Mouse (Mus musculus) forebrain, embryonic 14.5 days (tissue): Measurements from ENCODE around the gene Zfp672. TPM values are rescaled to one million over a fixed set of nuclear protein-coding genes. Genes with fewer than 3 reads are reported as not detected.

ENCODE experiments used
- ATAC-seq: fragments of 200-750 bp; cut with Nextera tagmentation; 2 replicates; pipeline ENCODE4 v1.8.0; 2017; ENCODE audit warnings: mild to moderate bottlenecking, moderate library complexity
- DNase-seq: peaks from one replicate; pipeline ENCODE4 v3.0.0-alpha.2; 2015; ENCODE audit warnings: low spot score
- H3K27ac ChIP-seq: fragments of 300-500 bp; sonication (generic); 2 replicates; pipeline ENCODE4 v1.5.1; 2014; ENCODE audit warnings: low read depth, mild to moderate bottlenecking, control low read depth, low read length, moderate library complexity
- H3K27me3 ChIP-seq: fragments of 300-500 bp; sonication (generic); replicated peaks from 2 replicates; pipeline ENCODE4 v1.6.1; 2014; ENCODE audit warnings: low read length, control low read depth, mixed read lengths; ENCODE audit not compliant: control insufficient read depth, insufficient read depth
- H3K36me3 ChIP-seq: fragments of 300-500 bp; sonication (generic); 2 replicates; pipeline ENCODE4 v1.6.1; 2014; ENCODE audit warnings: low read length, control low read depth; ENCODE audit not compliant: control insufficient read depth, insufficient read depth
- H3K4me1 ChIP-seq: fragments of 300-500 bp; sonication (generic); 2 replicates; pipeline ENCODE4 v1.6.1; 2014; ENCODE audit warnings: antibody characterized with exemption, low read length, control low read depth; ENCODE audit not compliant: control insufficient read depth, insufficient read depth
- H3K4me2 ChIP-seq: fragments of 300-500 bp; sonication (generic); 2 replicates; pipeline ENCODE4 v1.6.1; 2014; ENCODE audit warnings: mild to moderate bottlenecking, control low read depth, low read length
- H3K4me3 ChIP-seq: fragments of 300-500 bp; sonication (generic); 2 replicates; pipeline ENCODE4 v1.5.1; 2014; ENCODE audit warnings: low read depth, low read length, control low read depth
- H3K9ac ChIP-seq: fragments of 300-500 bp; sonication (generic); 2 replicates; pipeline ENCODE4 v1.6.1; 2014; ENCODE audit warnings: mild to moderate bottlenecking, low read length, control low read depth, moderate library complexity
- H3K9me3 ChIP-seq: fragments of 300-500 bp; sonication (generic); replicated peaks from 2 replicates; pipeline ENCODE4 v1.6.1; 2016; ENCODE audit warnings: low read length, control low read depth, mixed read lengths; ENCODE audit not compliant: control insufficient read depth
- WGBS: fragments of 180-500 bp; shearing (Covaris S2); extraction: QIAGEN DNeasy Blood & Tissue Kit; methylation state at CpG from one replicate; pipeline ENCODE4 v1.1.7; 2014; 5-methylcytosine and 5-hydroxymethylcytosine counted together
- polyA plus RNA-seq: library from polyadenylated mRNA; unstranded; fragments of >200 nt; fragmentation: Nextera tagmentation; extraction: Ambion mirVana; gene quantifications from 2 replicates; pipeline ENCODE4 v1.2.1, GENCODE M21; 2014

The Zfp672 gene
- polyA plus RNA-seq, 1 experiment from 2014 or later: 38.8 TPM

- no peak overlapping the region for H3K4me3 ChIP-seq
- no peaks in the 10 kb centered on the region for H3K27me3 ChIP-seq
- 83% methylated on average over 6 of the region's 6 CpGs for WGBS
- DNase-seq: no peak
- H3K9me3 ChIP-seq: no peaks in the 10 kb centered on the region
- ATAC-seq: no peak
- H3K9ac ChIP-seq: no peak overlapping the region
- no peaks in the 10 kb centered on the region for H3K36me3 ChIP-seq
- no peak overlapping the region for H3K4me2 ChIP-seq
- H3K27ac ChIP-seq: no peak overlapping the region
- H3K4me1 ChIP-seq: no peaks in the 10 kb centered on the region
Observed at GRCm38 (mm10) chr11:58357844-58358534, 27.9 kb upstream of the Zfp672 start.

GRCm38 (mm10) chr11:58357042-58357441 lies 26.9 kb upstream of the Zfp672 start:
- 92% methylated on average over 3 of the region's 3 CpGs for WGBS
- no peak for DNase-seq
- Histone ChIP-seq H3K27me3 (no peaks in the 10 kb centered on the region), H3K4me3 (no peak overlapping the region), H3K36me3 (no peaks in the 10 kb centered on the region), H3K4me1 (no peaks in the 10 kb centered on the region), H3K4me2 (no peak overlapping the region), H3K9ac (no peak overlapping the region), H3K27ac (no peak overlapping the region), H3K9me3 (no peaks in the 10 kb centered on the region)
- no peak for ATAC-seq

GRCm38 (mm10) chr11:58354927-58355326 lies 24.8 kb upstream of the Zfp672 start:
- ATAC-seq (no peak), DNase-seq (no peak)
- 79% methylated on average over 3 of the region's 3 CpGs for WGBS
- H3K27me3 ChIP-seq: no peaks in the 10 kb centered on the region
- H3K27ac ChIP-seq: no peak overlapping the region
- H3K4me3 ChIP-seq: no peak overlapping the region
- H3K4me1 ChIP-seq: no peaks in the 10 kb centered on the region
- no peaks in the 10 kb centered on the region for H3K36me3 ChIP-seq
- H3K4me2 ChIP-seq: no peak overlapping the region
- no peak overlapping the region for H3K9ac ChIP-seq
- H3K9me3 ChIP-seq: no peaks in the 10 kb centered on the region

GRCm38 (mm10) chr11:58354476-58354875 lies 24.3 kb upstream of the Zfp672 start:
- Histone ChIP-seq H3K9ac (no peak overlapping the region), H3K4me3 (no peak overlapping the region), H3K4me2 (no peak overlapping the region), H3K27ac (no peak overlapping the region), H3K4me1 (no peaks in the 10 kb centered on the region), H3K36me3 (no peaks in the 10 kb centered on the region), H3K27me3 (no peaks in the 10 kb centered on the region), H3K9me3 (no peaks in the 10 kb centered on the region)
- DNase-seq (no peak), ATAC-seq (no peak)
- 76% methylated on average over 10 of the region's 10 CpGs for WGBS

- H3K4me1 ChIP-seq: no peaks in the 10 kb centered on the region
- no peak overlapping the region for H3K4me2 ChIP-seq
- WGBS: 83% methylated on average over 3 of the region's 3 CpGs
- no peak for ATAC-seq
- no peak overlapping the region for H3K9ac ChIP-seq
- DNase-seq: no peak
- H3K27me3 ChIP-seq: no peaks in the 10 kb centered on the region
- no peak overlapping the region for H3K27ac ChIP-seq
- H3K36me3 ChIP-seq: peaks cover under 1% of the 10 kb centered on the region; the same call in 1 of the 2 replicates
- H3K9me3 ChIP-seq: no peaks in the 10 kb centered on the region
- H3K4me3 ChIP-seq: no peak overlapping the region
Observed at GRCm38 (mm10) chr11:58353709-58354108, 23.6 kb upstream of the Zfp672 start.

GRCm38 (mm10) chr11:58352681-58353548 lies 22.8 kb upstream of the Zfp672 start:
- DNase-seq: no peak
- H3K36me3 ChIP-seq: peaks cover 3% of the 10 kb centered on the region
- 70% methylated on average over 7 of the region's 7 CpGs for WGBS

GRCm38 (mm10) chr11:58351179-58351578 lies 21.0 kb upstream of the Zfp672 start:
- WGBS: 89% methylated on average over 5 of the region's 5 CpGs
- H3K4me1 ChIP-seq: no peaks in the 10 kb centered on the region

More at GRCm38 (mm10) chr11:58352681-58353548, 22.8 kb upstream of the Zfp672 start:
- no peak overlapping the region for H3K4me3 ChIP-seq
- H3K9ac ChIP-seq: no peak overlapping the region
- no peaks in the 10 kb centered on the region for H3K27me3 ChIP-seq
- no peak overlapping the region for H3K4me2 ChIP-seq
- ATAC-seq: no peak
- no peaks in the 10 kb centered on the region for H3K4me1 ChIP-seq
- no peak overlapping the region for H3K27ac ChIP-seq
- H3K9me3 ChIP-seq: no peaks in the 10 kb centered on the region

GRCm38 (mm10) chr11:58350628-58351027 lies 20.5 kb upstream of the Zfp672 start:
- H3K9ac ChIP-seq: no peak overlapping the region
- no peaks in the 10 kb centered on the region for H3K9me3 ChIP-seq
- no peak for ATAC-seq
- H3K27me3 ChIP-seq: no peaks in the 10 kb centered on the region
- H3K4me3 ChIP-seq: no peak overlapping the region
- H3K4me2 ChIP-seq: no peak overlapping the region
- H3K27ac ChIP-seq: no peak overlapping the region
- no peak for DNase-seq
- no peaks in the 10 kb centered on the region for H3K4me1 ChIP-seq
- 67% methylated on average over 4 of the region's 4 CpGs for WGBS
- H3K36me3 ChIP-seq: peaks cover 26% of the 10 kb centered on the region

More at GRCm38 (mm10) chr11:58351179-58351578, 21.0 kb upstream of the Zfp672 start:
- ATAC-seq (no peak), DNase-seq (no peak)
- no peak overlapping the region for H3K4me3 ChIP-seq
- H3K4me2 ChIP-seq: no peak overlapping the region
- H3K27me3 ChIP-seq: no peaks in the 10 kb centered on the region
- H3K27ac ChIP-seq: no peak overlapping the region
- H3K9me3 ChIP-seq: no peaks in the 10 kb centered on the region
- peaks cover 20% of the 10 kb centered on the region for H3K36me3 ChIP-seq
- no peak overlapping the region for H3K9ac ChIP-seq

GRCm38 (mm10) chr11:58346745-58347144 lies 16.6 kb upstream of the Zfp672 start:
- H3K9me3 ChIP-seq: no peaks in the 10 kb centered on the region
- no peaks in the 10 kb centered on the region for H3K4me1 ChIP-seq
- peaks cover 47% of the 10 kb centered on the region for H3K36me3 ChIP-seq
- 97% methylated on average over 4 of the region's 4 CpGs for WGBS
- no peak for DNase-seq
- H3K27ac ChIP-seq: no peak overlapping the region
- no peak overlapping the region for H3K4me2 ChIP-seq
- H3K9ac ChIP-seq: no peak overlapping the region
- no peak overlapping the region for H3K4me3 ChIP-seq
- ATAC-seq: no peak
- no peaks in the 10 kb centered on the region for H3K27me3 ChIP-seq
